Mouse (Mus musculus) B cell, adult 2 months (primary cell): ENCODE data around the gene Cst12.
"Not testable (repeated sequence)": the region's sequence is repeated elsewhere in the genome, so short reads cannot be mapped to it uniquely, and the experiment has no call there.

Experiments used
- DNase-seq, 2 experiments: peaks; one replicate each; pipeline ENCODE4 v3.0.0; 2022

Gene Cst12

GRCm38 (mm10) chr2:148789142-148789541 lies at the start of gene Cst12:
Gene Cst12 (plus strand): TSS chr2:148789361.
- no peak for DNase-seq

- DNase-seq = no peak
Observed at GRCm38 (mm10) chr2:148743001-148743400, 46.2 kb upstream of the Cst12 start.

GRCm38 (mm10) chr2:148743846-148744407 lies 45.2 kb upstream of the Cst12 start:
- no peak for DNase-seq

GRCm38 (mm10) chr2:148750058-148750457 lies 39.1 kb upstream of the Cst12 start, which contains the start of gene Cstl1:
Gene Cstl1 (plus strand): TSS chr2:148750358.
- no peak for DNase-seq

- DNase-seq = peak; percentile 80 to 82
Observed at GRCm38 (mm10) chr2:148751893-148752813, 37.0 kb upstream of the Cst12 start.

GRCm38 (mm10) chr2:148754310-148754846 lies 34.8 kb upstream of the Cst12 start:
- DNase-seq = no peak

GRCm38 (mm10) chr2:148763648-148764388 lies 25.3 kb upstream of the Cst12 start:
- DNase-seq = peak; percentile 74

- not testable (repeated sequence) for DNase-seq
Observed at GRCm38 (mm10) chr2:148771397-148771796, 17.8 kb upstream of the Cst12 start, which contains the start of gene Cst11. Gene Cst11 (minus strand): TSS chr2:148771497.

- no peak for DNase-seq
Observed at GRCm38 (mm10) chr2:148781709-148782108, 7.5 kb upstream of the Cst12 start, which contains the start of gene 8030411F24Rik. Gene 8030411F24Rik (plus strand): TSS chr2:148782009.

GRCm38 (mm10) chr2:148798485-148798884 lies 9.3 kb downstream of the Cst12 start, which contains the start of gene Cst8:
Gene Cst8 (plus strand): TSS chr2:148798785.
- DNase-seq = no peak

GRCm38 (mm10) chr2:148801491-148801921 lies 12.3 kb downstream of the Cst12 start:
- DNase-seq = no peak

GRCm38 (mm10) chr2:148806696-148807095 lies 17.5 kb downstream of the Cst12 start:
- no peak for DNase-seq

GRCm38 (mm10) chr2:148819909-148820308 lies 30.7 kb downstream of the Cst12 start, which contains the start of gene Cst13:
Gene Cst13 (plus strand): TSS chr2:148820081.
- DNase-seq = no peak

GRCm38 (mm10) chr2:148825986-148826385 lies 36.8 kb downstream of the Cst12 start:
- DNase-seq = no peak

- no peak for DNase-seq
Observed at GRCm38 (mm10) chr2:148834912-148835311, 45.8 kb downstream of the Cst12 start, which contains the start of gene Cst9. Gene Cst9 (plus strand): TSS chr2:148835147.

GRCm38 (mm10) chr2:148838075-148838777 lies 49.1 kb downstream of the Cst12 start:
- DNase-seq = no peak

- DNase-seq = no peak
Observed at GRCm38 (mm10) chr2:148839224-148839623, 50.1 kb downstream of the Cst12 start.
